8 mouse cellular contexts compared by ENCODE assay signal in genomic region chr13:23752067-23752741, GRCm38 (mm10). TPM values are rescaled to one million over a fixed set of nuclear protein-coding genes. Genes with fewer than 3 reads are reported as not detected.
DNase-seq lines count a peak whose midpoint lies in the region; ATAC-seq and TF ChIP-seq lines count a peak whose summit lies in the region.
"Not testable (repeated sequence)": the region's sequence is repeated elsewhere in the genome, so short reads cannot be mapped to it uniquely, and the experiment has no call there.

TSS of gene Hist1h3b (plus strand) at chr13:23752267.

- peak; percentile 38 for ATAC-seq in activated CD4-positive, CD25-positive, alpha-beta regulatory T cell, adult 4 months

- H3K4me3 ChIP-seq in cortical plate, adult 2 months (ENCODE audit: insufficient read depth, low read length), result peak within 1 kb of the TSS; percentile 40
- H3K4me3 ChIP-seq in megakaryocyte, embryonic 14.5 days (replicated peaks), result peak within 1 kb of the TSS; percentile 87

- not testable (repeated sequence) for TF ChIP-seq POLR2A in cortical plate, adult 2 months (IDR thresholded peaks at IDR 0.05; ENCODE audit: extremely low read depth, insufficient read depth, low read length)

- H3K9me3 ChIP-seq in megakaryocyte, embryonic 14.5 days, result not testable (repeated sequence)

- H3K36me3 ChIP-seq in megakaryocyte, embryonic 14.5 days (replicated peaks; ENCODE audit: low read length), result not testable (repeated sequence)

- not testable (repeated sequence) for H3K27me3 ChIP-seq in megakaryocyte, embryonic 14.5 days (replicated peaks)

- not testable (repeated sequence) for H3K4me1 ChIP-seq in cortical plate, adult 2 months (ENCODE audit: control insufficient read depth, insufficient read depth, low read length)
- peaks cover 53% of the 10 kb centered on the region for H3K4me1 ChIP-seq in megakaryocyte, embryonic 14.5 days

- not testable (repeated sequence) for TF ChIP-seq CTCF in cortical plate, adult 2 months (IDR thresholded peaks at IDR 0.05; ENCODE audit: extremely low read depth, insufficient read depth, low read length)

- H3K27ac ChIP-seq in cortical plate, adult 2 months (ENCODE audit: insufficient read depth, low read length), result peak within 1 kb of the TSS; percentile 98

- peak; percentile 82 for DNase-seq in gastrocnemius, postnatal 10 days
- peak; percentile 95 for DNase-seq in induced T-regulatory cell, adult 2 months (ENCODE audit: low read depth)
- peak; percentile 88 to 92 for DNase-seq in left cerebral cortex, adult 8-10 months (ENCODE audit: low spot score in 2 of 2)
- DNase-seq in right cerebral cortex, postnatal 10 days (ENCODE audit: low spot score in 2 of 2), result peak; percentile 96
- DNase-seq in urinary bladder, postnatal 25 days (ENCODE audit: low spot score), result peak; percentile 72

RNA-seq across cellular contexts. Expression of gene Hist1h3b, which starts in this region (rescaled TPM):
- not detected for polyA plus RNA-seq in activated CD4-positive, CD25-positive, alpha-beta regulatory T cell, adult 4 months (2017; shearing (Covaris generic))
- polyA plus RNA-seq in cortical plate, adult 2 months (2012; rRNA removed), result 0.57 and 0.77 TPM in 2 replicates
- total RNA-seq in gastrocnemius, postnatal 10 days (2021), result 100 to 1,000 TPM; 213 to 261 TPM
- 10 to 100 TPM in 1 of 4 experiments, 1 to 10 TPM in 3; 5.3 to 12.2 (median 8.1) TPM for total RNA-seq in left cerebral cortex, adult 8-10 months (2022)
- 9.9 and 14.5 TPM in 2 replicates for polyA plus RNA-seq in megakaryocyte, embryonic 14.5 days (2012; ENCODE audit: insufficient read depth, low replicate concordance)

Comparison
In these comparisons a context has a peak if more than half of its experiments do, and no peak if none do; other contexts are left out.
1. Peak in every context shown above with its lines: DNase-seq, ATAC-seq, H3K4me3 ChIP-seq and H3K27ac ChIP-seq.
2. RNA of gene Hist1h3b (total RNA-seq): 213 to 261 TPM in gastrocnemius, postnatal 10 days; 5.3 to 12.2 TPM in left cerebral cortex, adult 8-10 months; every median in the first group is over 10 times any median in the second.
3. Peak in ATAC-seq in activated CD4-positive, CD25-positive, alpha-beta regulatory T cell, adult 4 months; RNA of the gene not detected or under 1 TPM.